Mouse (Mus musculus): Measurements from ENCODE around the gene Sp9. TPM values are rescaled to one million over a fixed set of nuclear protein-coding genes. Genes with fewer than 3 reads are reported as not detected.

The Sp9 gene
- polyA plus RNA-seq, 1 experiment from 2014 or later, result 3.7 TPM

DNA sequence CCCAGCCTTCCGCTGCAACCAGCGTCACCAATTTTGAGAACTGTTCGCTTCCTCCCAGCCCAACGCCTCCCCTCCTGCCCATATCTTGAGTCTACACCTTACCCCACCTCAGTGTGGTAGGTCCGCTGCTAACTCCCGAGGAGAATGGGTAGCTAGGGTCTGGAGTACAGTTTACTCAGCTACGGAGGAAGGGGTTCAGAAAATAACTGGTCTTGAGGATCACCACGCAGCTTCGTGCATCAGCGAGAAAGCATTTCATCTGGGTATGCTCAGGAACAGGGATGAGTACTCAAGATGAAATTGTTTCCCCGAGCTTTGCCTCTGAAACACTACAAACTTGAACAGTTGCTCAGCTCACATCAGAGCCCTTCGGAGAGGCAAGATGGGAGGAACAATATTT is 3.4 kb upstream of the Sp9 start:
- Histone ChIP-seq H3K4me2 (peak overlapping the region; percentile 37), H3K9me3 (no peaks in the 10 kb centered on the region), H3K4me1 (peaks cover 55% of the 10 kb centered on the region), H3K36me3 (no peaks in the 10 kb centered on the region), H3K4me3 (no peak overlapping the region), H3K9ac (no peak overlapping the region), H3K27me3 (peaks cover 94% of the 10 kb centered on the region), H3K27ac (no peak overlapping the region)
- WGBS, result 4% methylated on average over 12 of the region's 12 CpGs
- no peak for ATAC-seq (ENCODE audit: insufficient number of reproducible peaks, insufficient read depth, low FRiP score, low TSS enrichment, low read depth)

DNA sequence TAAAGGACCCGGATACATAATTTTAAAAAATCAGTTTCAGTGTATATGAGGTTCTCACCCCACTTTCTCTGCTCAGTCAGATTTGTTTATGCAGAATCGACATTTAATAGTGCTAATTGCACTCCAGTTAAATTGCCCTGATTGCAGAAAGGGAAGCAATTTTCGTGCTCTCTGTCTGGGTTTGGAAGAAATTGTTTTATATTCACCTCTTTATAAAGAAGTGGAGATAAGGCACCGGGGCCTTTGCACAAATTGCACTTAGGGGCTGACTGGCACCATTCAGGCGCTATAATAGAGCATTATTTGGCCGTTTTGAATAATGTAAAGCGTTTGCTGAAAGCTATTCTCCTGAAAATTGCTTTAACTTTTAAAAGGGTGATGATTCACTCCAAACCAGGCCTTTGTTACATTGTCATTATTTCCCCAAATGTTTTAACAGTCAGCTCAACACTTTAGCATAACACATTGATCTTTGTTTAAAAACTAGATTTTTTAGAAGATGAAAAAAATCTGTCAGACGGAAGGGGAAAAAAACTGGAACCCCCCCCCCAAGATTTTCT is 2.8 kb upstream of the Sp9 start:
- no peak overlapping the region for H3K9ac ChIP-seq
- no peaks in the 10 kb centered on the region for H3K9me3 ChIP-seq
- ATAC-seq (ENCODE audit: insufficient number of reproducible peaks, insufficient read depth, low FRiP score, low TSS enrichment, low read depth), result no peak
- no peak overlapping the region for H3K4me3 ChIP-seq
- 6% methylated on average over 8 of the region's 8 CpGs for WGBS
- no peak overlapping the region for H3K4me2 ChIP-seq
- H3K4me1 ChIP-seq, result peaks cover 55% of the 10 kb centered on the region
- no peaks in the 10 kb centered on the region for H3K36me3 ChIP-seq
- peaks cover 95% of the 10 kb centered on the region for H3K27me3 ChIP-seq
- H3K27ac ChIP-seq, result no peak overlapping the region

- no peaks in the 10 kb centered on the region for H3K9me3 ChIP-seq
- H3K4me1 ChIP-seq, result peaks cover 55% of the 10 kb centered on the region
- no peaks in the 10 kb centered on the region for H3K36me3 ChIP-seq
- H3K4me3 ChIP-seq, result peak overlapping the region; percentile 18
- H3K4me2 ChIP-seq, result peak overlapping the region; percentile 24
- peaks cover 95% of the 10 kb centered on the region for H3K27me3 ChIP-seq
- H3K9ac ChIP-seq, result no peak overlapping the region
- no peak overlapping the region for H3K27ac ChIP-seq
- under 1% methylated on average over 17 of the region's 17 CpGs for WGBS
- ATAC-seq (ENCODE audit: insufficient number of reproducible peaks, insufficient read depth, low FRiP score, low TSS enrichment, low read depth), result no peak
These were observed 2.1 kb upstream of the Sp9 start for GRCm38 (mm10) chr2:73269666-73270065.

- Histone ChIP-seq H3K9ac (no peak overlapping the region), H3K4me1 (peaks cover 52% of the 10 kb centered on the region), H3K9me3 (no peaks in the 10 kb centered on the region), H3K27me3 (peaks cover 92% of the 10 kb centered on the region), H3K4me3 (peak overlapping the region; percentile 49; the same call in 1 of the 2 replicates), H3K36me3 (no peaks in the 10 kb centered on the region), H3K4me2 (peak overlapping the region; percentile 67), H3K27ac (no peak overlapping the region)
- 6% methylated on average over 14 of the region's 14 CpGs for WGBS
- no peak for ATAC-seq (ENCODE audit: insufficient number of reproducible peaks, insufficient read depth, low FRiP score, low TSS enrichment, low read depth)
These were observed 1.6 kb upstream of the Sp9 start for GRCm38 (mm10) chr2:73270071-73270592.

GRCm38 (mm10) chr2:73270593-73271458 is 899 bp upstream of the Sp9 start:
- ATAC-seq (ENCODE audit: insufficient number of reproducible peaks, insufficient read depth, low FRiP score, low TSS enrichment, low read depth), result no peak
- no peak overlapping the region for H3K9ac ChIP-seq
- H3K27me3 ChIP-seq, result peaks cover 88% of the 10 kb centered on the region
- H3K4me2 ChIP-seq, result peak overlapping the region; percentile 67
- H3K4me3 ChIP-seq, result peak overlapping the region; percentile 49
- no peaks in the 10 kb centered on the region for H3K36me3 ChIP-seq
- peaks cover 51% of the 10 kb centered on the region for H3K4me1 ChIP-seq
- WGBS, result 2% methylated on average over 38 of the region's 38 CpGs
- H3K9me3 ChIP-seq, result no peaks in the 10 kb centered on the region
- H3K27ac ChIP-seq, result no peak overlapping the region; the same call in 1 of the 2 replicates

GRCm38 (mm10) chr2:73272351-73273248 is 875 bp downstream of the Sp9 start:
- Histone ChIP-seq H3K4me1 (peaks cover 56% of the 10 kb centered on the region), H3K36me3 (no peaks in the 10 kb centered on the region), H3K9me3 (no peaks in the 10 kb centered on the region), H3K4me3 (peak overlapping the region; percentile 49), H3K27me3 (peaks cover 89% of the 10 kb centered on the region), H3K4me2 (peak overlapping the region; percentile 67), H3K9ac (peak overlapping the region; percentile 68), H3K27ac (0 out of 2 replicates have a peak overlapping the region, but pooled peaks have one; percentile 29)
- ATAC-seq (ENCODE audit: insufficient number of reproducible peaks, insufficient read depth, low FRiP score, low TSS enrichment, low read depth), result no peak
- under 1% methylated on average over 54 of the region's 55 CpGs for WGBS

DNA sequence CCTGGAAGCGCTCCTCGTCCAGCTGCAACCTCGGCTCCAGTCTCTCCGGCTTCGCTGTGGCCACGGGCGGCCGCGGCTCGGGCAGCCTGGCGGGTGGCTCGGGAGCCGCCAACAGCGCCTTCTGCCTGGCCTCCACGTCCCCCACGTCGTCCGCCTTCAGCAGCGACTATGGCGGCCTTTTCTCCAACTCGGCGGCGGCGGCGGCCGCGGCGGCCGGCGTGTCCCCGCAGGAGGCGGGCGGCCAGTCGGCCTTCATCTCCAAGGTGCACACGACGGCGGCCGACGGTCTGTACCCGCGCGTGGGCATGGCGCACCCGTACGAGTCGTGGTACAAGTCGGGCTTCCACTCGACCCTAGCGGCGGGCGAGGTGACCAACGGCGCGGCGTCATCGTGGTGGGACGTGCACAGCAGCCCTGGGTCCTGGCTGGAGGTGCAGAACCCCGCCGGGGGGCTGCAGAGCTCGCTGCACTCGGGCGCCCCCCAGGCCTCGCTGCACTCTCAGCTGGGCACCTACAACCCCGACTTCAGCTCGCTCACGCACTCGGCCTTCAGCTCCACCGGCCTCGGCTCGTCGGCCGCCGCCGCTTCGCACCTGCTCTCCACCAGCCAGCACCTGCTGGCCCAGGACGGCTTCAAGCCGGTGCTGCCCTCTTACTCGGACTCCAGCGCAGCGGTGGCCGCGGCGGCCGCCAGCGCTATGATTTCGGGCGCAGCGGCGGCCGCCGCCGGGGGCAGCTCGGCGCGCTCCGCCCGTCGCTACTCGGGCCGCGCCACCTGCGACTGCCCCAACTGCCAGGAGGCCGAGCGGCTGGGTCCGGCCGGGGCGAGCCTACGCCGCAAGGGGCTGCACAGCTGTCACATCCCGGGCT is 1.8 kb downstream of the Sp9 start:
- Histone ChIP-seq H3K36me3 (no peaks in the 10 kb centered on the region), H3K4me2 (peak overlapping the region; percentile 67), H3K27ac (no peak overlapping the region; the same call in 1 of the 2 replicates), H3K27me3 (peaks cover 86% of the 10 kb centered on the region), H3K4me1 (peaks cover 58% of the 10 kb centered on the region), H3K4me3 (peak overlapping the region; percentile 49), H3K9ac (peak overlapping the region; percentile 68), H3K9me3 (no peaks in the 10 kb centered on the region)
- WGBS, result under 1% methylated on average over 110 of the region's 110 CpGs
- ATAC-seq (ENCODE audit: insufficient number of reproducible peaks, insufficient read depth, low FRiP score, low TSS enrichment, low read depth), result peak; percentile 16; the same call in 1 of the 2 replicates

DNA sequence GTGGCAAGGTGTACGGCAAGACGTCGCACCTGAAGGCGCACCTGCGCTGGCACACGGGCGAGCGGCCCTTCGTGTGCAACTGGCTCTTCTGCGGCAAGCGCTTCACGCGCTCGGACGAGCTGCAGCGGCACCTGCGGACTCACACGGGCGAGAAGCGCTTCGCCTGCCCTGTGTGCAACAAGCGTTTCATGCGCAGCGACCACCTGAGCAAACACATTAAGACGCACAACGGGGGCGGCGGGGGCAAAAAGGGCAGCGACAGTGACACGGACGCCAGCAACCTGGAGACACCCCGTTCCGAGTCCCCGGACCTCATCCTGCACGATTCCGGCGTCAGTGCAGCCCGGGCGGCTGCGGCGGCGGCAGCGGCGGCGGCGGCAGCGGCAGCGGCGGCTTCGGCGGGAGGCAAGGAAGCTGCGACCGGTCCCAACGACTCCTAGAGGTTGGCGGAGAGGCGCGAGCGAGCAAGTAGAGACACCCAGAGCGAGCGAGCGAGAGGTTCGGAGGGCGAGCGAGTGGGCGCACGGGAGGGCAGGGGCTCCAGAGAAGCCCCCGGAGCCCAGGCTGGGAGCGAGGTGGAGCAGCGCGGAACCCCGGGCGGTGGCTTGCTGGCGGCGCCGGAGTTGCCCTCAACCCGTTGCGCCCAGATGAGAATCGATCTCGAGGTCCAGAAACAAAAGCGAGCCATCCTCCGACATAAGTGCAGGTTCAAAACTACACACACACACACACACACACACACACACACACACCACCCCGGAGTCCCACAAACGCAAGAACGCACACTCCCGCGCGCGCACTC is 2.6 kb downstream of the Sp9 start:
- Histone ChIP-seq H3K27me3 (peaks cover 86% of the 10 kb centered on the region), H3K4me2 (peak overlapping the region; percentile 67), H3K4me1 (peaks cover 66% of the 10 kb centered on the region), H3K36me3 (no peaks in the 10 kb centered on the region), H3K4me3 (peak overlapping the region; percentile 49), H3K9ac (peak overlapping the region; percentile 68), H3K9me3 (no peaks in the 10 kb centered on the region), H3K27ac (no peak overlapping the region; the same call in 1 of the 2 replicates)
- under 1% methylated on average over 88 of the region's 88 CpGs for whole genome bisulfite sequencing
- no peak for ATAC-seq (ENCODE audit: insufficient number of reproducible peaks, insufficient read depth, low FRiP score, low TSS enrichment, low read depth)

DNA sequence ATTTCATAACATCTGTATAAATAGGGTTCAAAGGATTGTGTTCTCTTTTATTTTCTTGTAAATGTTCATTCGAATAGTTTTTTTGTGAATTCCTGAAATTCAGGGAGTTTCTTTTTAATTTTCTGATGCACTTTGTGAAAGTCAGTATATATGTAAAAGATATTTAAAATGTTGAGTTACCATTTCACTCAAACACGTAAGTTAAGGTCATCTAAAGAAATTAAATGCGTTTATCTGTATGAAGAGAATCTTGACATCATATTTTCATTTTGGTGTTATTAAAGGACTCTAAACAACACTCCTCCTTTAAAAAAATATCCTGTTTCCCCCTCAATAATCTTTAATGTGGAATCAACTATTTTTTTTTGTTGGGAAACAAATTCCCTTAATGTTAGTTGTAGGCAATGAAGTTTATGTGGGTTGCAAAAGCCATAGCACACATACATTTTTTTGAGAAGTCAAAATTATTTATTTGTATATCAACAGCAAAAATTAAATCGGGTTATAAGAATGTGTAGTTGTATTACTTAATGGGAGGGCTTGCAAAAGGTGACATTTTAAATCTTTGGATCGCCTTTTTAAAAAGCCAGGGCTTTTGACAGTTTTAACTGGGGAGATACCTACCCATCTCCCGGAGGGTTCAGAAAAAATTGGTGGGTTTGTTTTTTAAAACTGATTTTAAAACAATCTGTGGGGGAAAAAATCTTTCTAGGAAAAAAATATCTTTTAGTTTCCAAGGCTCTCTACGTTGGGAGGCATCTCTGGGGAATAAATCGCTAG is 3.7 kb downstream of the Sp9 start:
- Histone ChIP-seq H3K27ac (no peak overlapping the region), H3K4me1 (peaks cover 66% of the 10 kb centered on the region), H3K9ac (no peak overlapping the region), H3K27me3 (peaks cover 86% of the 10 kb centered on the region), H3K9me3 (no peaks in the 10 kb centered on the region), H3K4me2 (peak overlapping the region; percentile 52), H3K36me3 (no peaks in the 10 kb centered on the region), H3K4me3 (no peak overlapping the region)
- WGBS, result 11% methylated on average over 8 of the region's 8 CpGs
- no peak for ATAC-seq (ENCODE audit: insufficient number of reproducible peaks, insufficient read depth, low FRiP score, low TSS enrichment, low read depth)

Measured in embryonic facial prominence, embryonic 13.5 days (tissue).